Mouse (Mus musculus) cortical plate, adult 2 months (tissue): ENCODE data around the gene Rtn4rl1.

ENCODE experiments used
- CTCF ChIP-seq: fragments of 200-500 bp; IDR thresholded peaks from 2 replicates; pipeline ENCODE4 v1.5.1; 2011; ENCODE audit warnings: mild to moderate bottlenecking, control low read depth, low read length; ENCODE audit not compliant: insufficient read depth; ENCODE audit errors: extremely low read depth
- POLR2A ChIP-seq: fragments of 200-500 bp; IDR thresholded peaks from 2 replicates; pipeline ENCODE4 v1.6.1; 2011; ENCODE audit warnings: mild to moderate bottlenecking, low read length, control low read depth; ENCODE audit not compliant: insufficient read depth; ENCODE audit errors: extremely low read depth

DNA sequence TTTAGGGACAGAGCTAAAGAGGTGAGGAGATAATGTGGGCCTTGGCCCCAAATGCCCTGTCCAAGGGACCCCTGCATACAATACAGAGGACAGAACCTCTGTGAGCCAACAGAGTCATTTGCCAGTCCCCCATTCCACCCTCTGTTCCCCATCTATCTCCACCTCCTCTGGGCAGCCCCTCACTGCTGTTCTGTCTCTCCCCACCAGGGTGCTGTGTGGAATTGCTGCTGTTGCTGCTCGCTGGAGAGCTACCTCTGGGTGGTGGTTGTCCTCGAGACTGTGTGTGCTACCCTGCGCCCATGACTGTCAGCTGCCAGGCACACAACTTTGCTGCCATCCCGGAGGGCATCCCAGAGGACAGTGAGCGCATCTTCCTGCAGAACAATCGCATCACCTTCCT lies 71.0 kb downstream of the Rtn4rl1 start:
- 0 out of 2 replicates have a peak, but pooled peaks have one; percentile 19 for TF ChIP-seq CTCF
- TF ChIP-seq POLR2A = no peak
